Mouse (Mus musculus) hindbrain, embryonic 15.5 days (tissue): ENCODE data around the gene Tmem131l. TPM values are rescaled to one million over a fixed set of nuclear protein-coding genes. Genes with fewer than 3 reads are reported as not detected.

ENCODE experiments used
- ATAC-seq: fragments of 200-750 bp; cut with Nextera tagmentation; 2 replicates; pipeline ENCODE4 v1.8.0; 2017; ENCODE audit warnings: low read depth, moderate number of reproducible peaks, moderate TSS enrichment; ENCODE audit not compliant: low FRiP score
- H3K27ac ChIP-seq: fragments of 300-500 bp; sonication (generic); replicated peaks from 2 replicates; pipeline ENCODE4 v1.5.1; 2015; ENCODE audit warnings: mild to moderate bottlenecking, inconsistent platforms
- H3K27me3 ChIP-seq: fragments of 300-500 bp; sonication (generic); 2 replicates; pipeline ENCODE4 v1.6.1; 2015; ENCODE audit warnings: control low read depth, inconsistent platforms
- H3K36me3 ChIP-seq: fragments of 300-500 bp; sonication (generic); 2 replicates; pipeline ENCODE4 v1.6.1; 2015; ENCODE audit warnings: control low read depth, inconsistent platforms
- H3K4me1 ChIP-seq: fragments of 300-500 bp; sonication (generic); replicated peaks from 2 replicates; pipeline ENCODE4 v1.6.1; 2015; ENCODE audit warnings: control low read depth, inconsistent platforms
- H3K4me2 ChIP-seq: fragments of 300-500 bp; sonication (generic); 2 replicates; pipeline ENCODE4 v1.6.1; 2015; ENCODE audit warnings: moderate library complexity, mild to moderate bottlenecking, inconsistent platforms
- H3K4me3 ChIP-seq: fragments of 300-500 bp; sonication (generic); 2 replicates; pipeline ENCODE4 v1.5.1; 2015; ENCODE audit warnings: mild to moderate bottlenecking, inconsistent platforms
- H3K9ac ChIP-seq: fragments of 300-500 bp; sonication (generic); 2 replicates; pipeline ENCODE4 v1.6.1; 2015; ENCODE audit warnings: inconsistent platforms
- H3K9me3 ChIP-seq: fragments of 300-500 bp; sonication (generic); 2 replicates; pipeline ENCODE4 v1.6.1; 2016; ENCODE audit warnings: control low read depth, inconsistent platforms
- WGBS: fragments of 180-500 bp; shearing (Covaris S2); methylation state at CpG from one replicate; pipeline ENCODE4 v1.1.7; 2015; 5-methylcytosine and 5-hydroxymethylcytosine counted together
- polyA plus RNA-seq: library from polyadenylated mRNA; unstranded; fragments of >200 nt; fragmentation: Nextera tagmentation; extraction: Ambion mirVana; gene quantifications from 2 replicates; pipeline ENCODE4 v1.2.1, GENCODE M21; 2015

Gene Tmem131l
- polyA plus RNA-seq, 1 experiment from 2014 or later, result 46.6 TPM

DNA sequence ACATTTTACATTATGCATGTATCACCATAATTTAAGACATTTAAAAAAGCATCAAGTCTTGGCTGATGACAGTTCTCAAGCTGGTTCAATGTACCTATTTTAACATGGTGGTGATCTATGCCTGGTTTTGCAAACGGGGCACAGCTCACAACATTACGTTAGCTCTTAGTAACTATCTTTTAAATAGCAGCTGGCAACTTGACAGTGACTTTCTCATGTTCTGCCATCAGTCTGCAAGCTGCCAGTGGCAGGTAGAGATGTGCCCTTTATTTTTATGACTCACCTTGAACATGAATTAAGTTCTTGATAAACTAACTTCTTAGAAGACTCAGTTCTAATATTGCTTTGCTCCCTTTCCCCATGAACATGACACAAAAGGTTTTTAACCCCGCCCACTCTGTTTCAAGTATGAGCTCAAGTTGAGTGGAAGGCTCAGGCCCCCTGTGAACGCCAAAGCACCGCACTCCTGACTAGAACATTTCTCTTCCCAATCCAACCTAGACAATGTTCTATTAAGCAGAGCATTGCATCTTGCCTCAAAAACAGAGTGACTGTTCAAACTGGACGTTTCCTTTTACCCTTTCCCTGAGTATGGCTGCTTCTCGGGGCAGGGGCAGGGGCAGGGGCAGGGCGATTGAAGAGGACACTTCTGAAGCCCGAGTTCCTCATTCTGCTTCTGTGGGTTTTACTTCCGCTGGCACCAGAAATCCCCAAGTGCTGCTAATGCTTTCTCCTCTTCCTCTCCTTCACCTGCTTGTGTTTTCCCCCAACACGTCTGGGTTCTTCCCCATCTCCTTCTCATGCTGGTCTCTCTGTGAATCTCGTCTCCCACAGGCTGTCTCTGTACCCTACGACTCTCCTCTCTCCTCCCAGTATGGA is 29.1 kb upstream of the Tmem131l start:
- Histone ChIP-seq H3K27ac (no peak overlapping the region), H3K9me3 (no peaks in the 10 kb centered on the region), H3K9ac (no peak overlapping the region), H3K36me3 (no peaks in the 10 kb centered on the region), H3K4me1 (no peaks in the 10 kb centered on the region), H3K27me3 (no peaks in the 10 kb centered on the region), H3K4me3 (no peak overlapping the region), H3K4me2 (no peak overlapping the region)
- no peak for ATAC-seq
- 89% methylated on average over 13 of the region's 13 CpGs for WGBS

DNA sequence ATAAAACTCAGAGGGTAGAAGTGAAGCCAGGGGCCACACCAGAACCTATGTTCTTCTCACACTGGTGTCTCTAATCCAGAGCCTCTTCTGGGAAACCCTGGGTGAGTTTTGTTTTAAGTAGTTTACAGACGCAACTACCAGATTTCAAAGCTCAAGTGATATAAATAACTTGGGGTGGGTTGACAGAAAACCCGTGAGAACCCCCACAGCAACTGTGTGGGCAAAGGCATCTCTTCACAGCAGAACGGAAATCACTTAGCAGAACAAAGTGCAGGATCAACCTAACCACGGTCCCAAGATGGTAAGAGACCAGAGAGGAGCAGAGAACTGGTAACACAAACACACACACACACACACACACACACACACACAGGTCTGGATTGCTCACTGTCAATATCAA is 25.9 kb upstream of the Tmem131l start:
- Histone ChIP-seq H3K27me3 (no peaks in the 10 kb centered on the region), H3K36me3 (no peaks in the 10 kb centered on the region), H3K9ac (no peak overlapping the region), H3K4me1 (no peaks in the 10 kb centered on the region), H3K9me3 (no peaks in the 10 kb centered on the region), H3K4me3 (no peak overlapping the region), H3K27ac (no peak overlapping the region), H3K4me2 (no peak overlapping the region)
- WGBS, result 79% methylated on average over 4 of the region's 4 CpGs
- no peak for ATAC-seq

DNA sequence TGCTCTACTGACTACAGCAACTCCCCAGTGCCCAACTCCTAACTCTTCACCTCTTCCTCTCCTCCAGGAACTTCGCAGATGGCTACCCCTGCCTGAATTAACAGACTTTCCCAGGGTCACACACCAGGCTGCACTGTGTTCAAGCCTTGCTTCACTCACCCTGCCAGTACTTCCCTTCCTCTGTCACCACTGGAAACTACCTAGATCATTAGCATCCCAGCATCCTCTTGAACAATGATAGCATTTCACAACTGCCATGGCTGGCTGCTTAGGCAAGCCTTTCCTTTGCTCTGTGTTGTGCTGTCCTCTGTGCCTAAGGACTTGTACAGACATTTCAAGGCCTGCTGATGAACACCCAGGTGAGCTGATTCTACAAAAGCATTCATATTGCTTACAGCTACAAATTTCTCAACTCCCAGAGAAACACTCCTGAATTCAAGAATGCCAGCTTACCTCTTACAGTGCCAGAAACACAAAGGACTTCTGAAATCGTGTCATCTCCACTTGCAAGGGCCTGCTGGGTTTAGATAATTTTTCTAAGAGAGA is 23.5 kb upstream of the Tmem131l start:
- Histone ChIP-seq H3K27me3 (no peaks in the 10 kb centered on the region), H3K36me3 (no peaks in the 10 kb centered on the region), H3K9ac (no peak overlapping the region), H3K27ac (no peak overlapping the region), H3K4me3 (no peak overlapping the region), H3K4me1 (no peaks in the 10 kb centered on the region; the same call in 1 of the 2 replicates), H3K9me3 (no peaks in the 10 kb centered on the region), H3K4me2 (no peak overlapping the region)
- 79% methylated on average over 2 of the region's 2 CpGs for WGBS
- no peak for ATAC-seq

DNA sequence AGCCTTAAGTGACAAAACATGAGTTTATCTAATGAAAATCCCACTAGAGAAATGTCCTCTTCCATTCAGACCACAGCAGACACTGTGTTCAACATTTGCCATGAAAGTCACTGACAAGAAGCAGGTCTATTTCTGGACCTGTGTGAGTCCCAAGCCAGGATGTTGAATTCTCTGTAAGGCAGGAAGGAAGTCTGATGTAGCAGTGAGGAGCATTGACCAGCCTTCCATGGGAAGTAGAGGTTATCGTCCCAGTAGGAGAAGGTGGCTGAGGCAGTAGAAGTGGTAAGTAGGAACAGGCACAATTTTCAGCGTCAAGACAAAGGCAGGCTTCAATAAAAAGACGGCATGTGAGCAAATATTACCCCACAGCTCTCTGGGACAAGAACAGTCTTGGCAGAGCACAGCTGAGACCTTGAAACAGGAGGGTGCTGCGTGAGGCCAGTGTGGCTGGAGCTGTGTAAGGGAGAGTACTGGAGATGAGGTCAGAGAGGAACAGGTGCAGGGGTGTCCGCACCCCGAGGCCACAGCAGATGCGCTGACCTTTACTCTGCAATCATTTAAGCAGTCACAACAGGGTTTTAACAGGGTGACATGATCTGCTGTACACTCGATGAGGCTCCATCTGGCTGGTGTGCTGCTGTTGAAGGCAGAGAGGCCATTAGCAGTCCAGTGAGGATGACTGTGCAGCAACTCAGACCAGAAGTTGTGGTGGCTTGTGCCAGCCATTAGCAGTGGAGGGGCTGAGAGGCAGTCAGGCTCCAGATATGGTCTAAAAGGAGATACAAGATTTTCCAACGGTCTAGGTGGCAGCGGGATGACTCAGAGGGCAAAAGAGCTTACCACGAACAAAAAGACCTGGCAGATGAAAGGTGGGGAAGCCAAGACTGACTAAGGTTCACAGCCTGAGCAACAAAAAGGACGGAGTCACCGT is 21.8 kb upstream of the Tmem131l start:
- no peaks in the 10 kb centered on the region for H3K9me3 ChIP-seq
- 73% methylated on average over 13 of the region's 13 CpGs for WGBS
- no peaks in the 10 kb centered on the region for H3K36me3 ChIP-seq
- no peaks in the 10 kb centered on the region; the same call in 1 of the 2 replicates for H3K4me1 ChIP-seq
- no peak overlapping the region for H3K4me3 ChIP-seq
- H3K27ac ChIP-seq, result no peak overlapping the region
- ATAC-seq, result no peak
- H3K4me2 ChIP-seq, result no peak overlapping the region
- no peaks in the 10 kb centered on the region for H3K27me3 ChIP-seq
- no peak overlapping the region for H3K9ac ChIP-seq

GRCm38 (mm10) chr3:84060946-84061345 is 21.0 kb upstream of the Tmem131l start:
- Histone ChIP-seq H3K9ac (no peak overlapping the region), H3K4me3 (no peak overlapping the region), H3K27me3 (no peaks in the 10 kb centered on the region), H3K4me2 (no peak overlapping the region), H3K9me3 (no peaks in the 10 kb centered on the region), H3K4me1 (no peaks in the 10 kb centered on the region; the same call in 1 of the 2 replicates), H3K36me3 (no peaks in the 10 kb centered on the region), H3K27ac (no peak overlapping the region)
- no peak for ATAC-seq
- 90% methylated on average over 5 of the region's 5 CpGs for WGBS

DNA sequence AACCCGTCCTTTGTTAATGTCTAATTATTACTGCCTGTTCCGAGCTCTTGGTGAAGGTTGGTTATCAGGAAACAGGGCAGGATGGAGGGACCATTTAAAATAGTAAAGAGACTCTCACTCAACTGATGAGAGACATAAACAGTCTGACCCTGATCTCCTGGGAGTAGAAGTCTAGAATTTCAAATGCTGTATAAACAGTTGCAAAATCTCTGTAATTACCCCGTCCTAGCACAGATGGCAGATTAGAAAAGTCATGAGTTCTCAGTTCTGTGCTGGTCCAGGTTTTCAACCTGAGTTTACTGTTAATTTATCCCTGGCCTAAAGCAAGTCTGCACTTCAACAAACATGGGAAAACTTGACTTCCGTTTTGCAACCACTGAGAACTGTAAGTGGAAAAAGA is 20.2 kb upstream of the Tmem131l start:
- no peak overlapping the region for H3K4me3 ChIP-seq
- H3K9ac ChIP-seq, result no peak overlapping the region
- WGBS, result 64% methylated on average over 4 of the region's 4 CpGs
- no peak overlapping the region for H3K27ac ChIP-seq
- no peaks in the 10 kb centered on the region; the same call in 1 of the 2 replicates for H3K4me1 ChIP-seq
- ATAC-seq, result no peak
- H3K36me3 ChIP-seq, result no peaks in the 10 kb centered on the region
- H3K27me3 ChIP-seq, result no peaks in the 10 kb centered on the region
- H3K9me3 ChIP-seq, result no peaks in the 10 kb centered on the region
- H3K4me2 ChIP-seq, result no peak overlapping the region

DNA sequence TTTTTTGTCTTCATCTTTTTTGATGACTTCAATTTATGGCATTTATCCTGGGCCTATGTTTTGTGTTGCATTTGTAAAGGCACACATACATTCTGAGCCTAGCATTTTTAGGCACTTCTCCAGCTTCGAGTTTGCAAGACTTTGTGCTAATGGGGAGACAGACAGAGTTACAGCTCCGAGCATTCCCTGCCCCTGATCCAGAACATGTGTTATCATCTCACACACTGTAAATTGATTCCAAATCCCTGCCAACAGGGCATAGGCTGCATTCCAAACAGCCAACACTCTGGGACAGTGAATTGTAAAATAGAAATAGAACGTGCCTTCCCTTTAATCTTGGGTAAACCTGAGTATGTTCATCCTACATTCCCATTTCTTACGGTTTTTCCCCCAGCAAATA is 19.7 kb upstream of the Tmem131l start:
- no peaks in the 10 kb centered on the region; the same call in 1 of the 2 replicates for H3K4me1 ChIP-seq
- no peak overlapping the region for H3K4me2 ChIP-seq
- no peaks in the 10 kb centered on the region for H3K27me3 ChIP-seq
- no peak overlapping the region for H3K4me3 ChIP-seq
- 63% methylated on average over 4 of the region's 4 CpGs for WGBS
- no peak overlapping the region for H3K9ac ChIP-seq
- H3K9me3 ChIP-seq, result no peaks in the 10 kb centered on the region
- no peak overlapping the region for H3K27ac ChIP-seq
- no peak for ATAC-seq
- H3K36me3 ChIP-seq, result no peaks in the 10 kb centered on the region

DNA sequence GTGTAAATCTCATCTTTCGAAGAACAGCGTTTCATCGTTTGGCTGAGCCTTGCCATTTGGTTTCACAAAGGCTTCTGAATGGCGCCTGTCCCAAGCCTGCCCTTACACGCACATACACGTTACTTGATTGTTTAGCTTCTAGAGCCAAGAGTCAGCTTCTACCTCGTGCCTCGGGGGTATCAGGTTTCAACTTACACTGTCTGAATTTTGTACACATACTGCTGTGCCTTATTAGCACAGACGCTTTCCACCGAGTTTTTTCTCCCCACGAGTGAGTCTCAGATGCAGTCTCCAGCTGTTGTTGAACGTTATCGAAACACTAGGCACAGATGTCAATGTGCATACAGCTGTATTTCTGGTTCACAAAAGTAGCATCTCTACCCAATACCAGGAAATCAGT is 19.3 kb upstream of the Tmem131l start:
- Histone ChIP-seq H3K9me3 (no peaks in the 10 kb centered on the region), H3K36me3 (no peaks in the 10 kb centered on the region), H3K4me1 (no peaks in the 10 kb centered on the region; the same call in 1 of the 2 replicates), H3K4me2 (no peak overlapping the region), H3K9ac (no peak overlapping the region), H3K4me3 (no peak overlapping the region), H3K27ac (no peak overlapping the region), H3K27me3 (no peaks in the 10 kb centered on the region)
- WGBS, result 61% methylated on average over 13 of the region's 13 CpGs
- no peak for ATAC-seq

DNA sequence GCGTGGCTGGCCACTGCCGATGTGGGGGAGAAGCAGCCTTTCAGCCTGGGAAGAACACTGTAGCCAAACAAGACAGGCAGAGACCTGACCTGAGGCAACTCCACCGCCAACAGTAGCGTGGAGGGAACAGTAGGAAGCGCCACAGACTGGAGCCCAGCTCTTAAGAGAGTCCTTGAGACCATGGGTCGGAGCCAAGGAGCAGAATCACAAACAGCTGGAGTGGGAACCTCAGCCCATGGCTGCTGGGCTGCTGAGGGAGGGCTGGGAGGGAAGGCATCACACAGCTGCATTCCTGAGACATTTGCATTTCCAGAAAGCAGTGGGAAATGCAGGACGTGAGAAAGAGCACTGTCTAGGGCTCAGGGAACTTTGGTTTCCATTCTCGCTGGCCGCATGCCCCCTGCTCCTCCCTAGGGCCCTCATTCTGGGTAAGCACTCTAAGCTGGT is 8.8 kb upstream of the Tmem131l start:
- H3K36me3 ChIP-seq, result no peaks in the 10 kb centered on the region
- no peaks in the 10 kb centered on the region for H3K9me3 ChIP-seq
- H3K9ac ChIP-seq, result no peak overlapping the region
- WGBS, result 21% methylated on average over 9 of the region's 9 CpGs
- peaks cover 5% of the 10 kb centered on the region; the same call in 1 of the 2 replicates for H3K4me1 ChIP-seq
- no peaks in the 10 kb centered on the region for H3K27me3 ChIP-seq
- H3K4me3 ChIP-seq, result no peak overlapping the region
- no peak overlapping the region for H3K4me2 ChIP-seq
- no peak overlapping the region for H3K27ac ChIP-seq
- ATAC-seq, result peak; percentile 42; the same call in 1 of the 2 replicates

GRCm38 (mm10) chr3:84046206-84046605 is 6.2 kb upstream of the Tmem131l start:
- whole genome bisulfite sequencing, result 91% methylated on average over 8 of the region's 8 CpGs
- no peaks in the 10 kb centered on the region for H3K9me3 ChIP-seq
- H3K27me3 ChIP-seq, result no peaks in the 10 kb centered on the region
- ATAC-seq, result no peak
- peaks cover 6% of the 10 kb centered on the region for H3K4me1 ChIP-seq
- no peak overlapping the region for H3K4me2 ChIP-seq
- no peak overlapping the region for H3K9ac ChIP-seq
- no peak overlapping the region for H3K27ac ChIP-seq
- no peak overlapping the region for H3K4me3 ChIP-seq
- no peaks in the 10 kb centered on the region for H3K36me3 ChIP-seq

GRCm38 (mm10) chr3:84041739-84042138 is 1.8 kb upstream of the Tmem131l start:
- no peak overlapping the region for H3K27ac ChIP-seq
- WGBS, result 86% methylated on average over 8 of the region's 8 CpGs

More at GRCm38 (mm10) chr3:84041739-84042138, 1.8 kb upstream of the Tmem131l start:
- H3K4me2 ChIP-seq, result no peak overlapping the region
- H3K27me3 ChIP-seq, result no peaks in the 10 kb centered on the region
- no peaks in the 10 kb centered on the region for H3K36me3 ChIP-seq
- H3K4me1 ChIP-seq, result peaks cover 28% of the 10 kb centered on the region
- H3K4me3 ChIP-seq, result no peak overlapping the region
- no peak for ATAC-seq
- H3K9me3 ChIP-seq, result no peaks in the 10 kb centered on the region
- no peak overlapping the region for H3K9ac ChIP-seq
